Mouse (Mus musculus) liver, embryonic 12.5 days (tissue): Measurements from ENCODE around the gene Ogn. TPM values are rescaled to one million over a fixed set of nuclear protein-coding genes. Genes with fewer than 3 reads are reported as not detected.

Source experiments
- ATAC-seq: fragments of 200-750 bp; cut with Nextera tagmentation; 2 replicates; pipeline ENCODE4 v1.8.0; 2017; ENCODE audit warnings: moderate number of reproducible peaks, mild to moderate bottlenecking, moderate library complexity
- H3K27ac ChIP-seq: fragments of 300-500 bp; sonication (generic); 2 replicates; pipeline ENCODE4 v1.5.1; 2016; ENCODE audit warnings: mild to moderate bottlenecking
- H3K27me3 ChIP-seq: fragments of 300-500 bp; sonication (generic); replicated peaks from 2 replicates; pipeline ENCODE4 v1.6.1; 2016; ENCODE audit warnings: mild to moderate bottlenecking, moderate library complexity
- H3K36me3 ChIP-seq: fragments of 300-500 bp; sonication (generic); 2 replicates; pipeline ENCODE4 v1.6.1; 2016; ENCODE audit warnings: mild to moderate bottlenecking, moderate library complexity
- H3K4me1 ChIP-seq: fragments of 300-500 bp; sonication (generic); 2 replicates; pipeline ENCODE4 v1.6.1; 2016
- H3K4me2 ChIP-seq: fragments of 300-500 bp; sonication (generic); 2 replicates; pipeline ENCODE4 v1.6.1; 2016; ENCODE audit warnings: mild to moderate bottlenecking, moderate library complexity
- H3K4me3 ChIP-seq: fragments of 300-500 bp; sonication (generic); 2 replicates; pipeline ENCODE4 v1.5.1; 2016; ENCODE audit warnings: mild to moderate bottlenecking, moderate library complexity
- H3K9ac ChIP-seq: fragments of 300-500 bp; sonication (generic); 2 replicates; pipeline ENCODE4 v1.6.1; 2016; ENCODE audit warnings: mild to moderate bottlenecking, moderate library complexity
- H3K9me3 ChIP-seq: fragments of 300-500 bp; sonication (generic); replicated peaks from 2 replicates; pipeline ENCODE4 v1.6.1; 2016; ENCODE audit warnings: mild to moderate bottlenecking, moderate library complexity
- WGBS: fragments of 180-500 bp; shearing (Covaris S2); methylation state at CpG from one replicate; pipeline ENCODE4 v1.1.7; 2016; ENCODE audit not compliant: insufficient replicate concordance; 5-methylcytosine and 5-hydroxymethylcytosine counted together
- polyA plus RNA-seq: library from polyadenylated mRNA; unstranded; fragments of >200 nt; fragmentation: Nextera tagmentation; extraction: Ambion mirVana; gene quantifications from 2 replicates; pipeline ENCODE4 v1.2.1, GENCODE M21; 2016

The Ogn gene
- polyA plus RNA-seq, 1 experiment from 2014 or later = 2.0 TPM

DNA sequence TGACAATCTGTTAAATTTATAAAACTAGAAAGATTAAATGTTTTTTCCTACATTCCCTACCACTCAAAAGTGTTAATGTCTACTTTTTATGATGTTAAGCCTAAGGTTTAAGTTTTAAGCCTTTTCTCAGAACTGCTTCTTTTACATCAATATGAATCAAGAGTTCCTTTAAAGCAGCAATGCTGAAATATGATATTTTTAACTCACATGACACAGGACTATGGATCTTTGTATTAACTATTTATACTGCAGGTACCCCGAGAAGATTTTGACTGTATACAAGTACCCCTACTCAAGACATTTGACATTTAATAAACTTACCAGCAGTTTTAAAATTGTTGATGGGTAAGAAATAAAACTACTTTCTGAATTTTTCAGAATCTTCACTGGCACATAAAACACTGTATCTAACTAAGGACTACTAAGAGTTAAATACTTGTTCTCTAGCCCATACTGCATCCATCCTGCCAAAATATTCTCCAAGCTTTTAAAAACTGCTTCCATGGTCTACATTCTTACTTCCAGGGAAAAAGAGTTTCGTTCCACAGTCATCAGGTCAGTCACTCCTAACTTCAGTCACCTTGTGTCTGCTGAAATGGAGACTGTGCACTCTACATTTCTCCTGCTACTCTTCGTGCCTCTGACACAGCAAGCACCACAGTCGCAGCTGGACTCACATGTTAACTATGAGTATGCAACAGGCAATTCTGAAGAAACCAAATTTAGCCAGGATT lies 910 bp downstream of the Ogn start:
- Histone ChIP-seq H3K9me3 (no peaks in the 10 kb centered on the region), H3K27ac (no peak overlapping the region), H3K27me3 (no peaks in the 10 kb centered on the region), H3K4me3 (no peak overlapping the region), H3K9ac (no peak overlapping the region), H3K4me2 (no peak overlapping the region), H3K36me3 (no peaks in the 10 kb centered on the region; the same call in 1 of the 2 replicates), H3K4me1 (no peaks in the 10 kb centered on the region)
- ATAC-seq = no peak
- WGBS = 76% methylated on average over 4 of the region's 4 CpGs

DNA sequence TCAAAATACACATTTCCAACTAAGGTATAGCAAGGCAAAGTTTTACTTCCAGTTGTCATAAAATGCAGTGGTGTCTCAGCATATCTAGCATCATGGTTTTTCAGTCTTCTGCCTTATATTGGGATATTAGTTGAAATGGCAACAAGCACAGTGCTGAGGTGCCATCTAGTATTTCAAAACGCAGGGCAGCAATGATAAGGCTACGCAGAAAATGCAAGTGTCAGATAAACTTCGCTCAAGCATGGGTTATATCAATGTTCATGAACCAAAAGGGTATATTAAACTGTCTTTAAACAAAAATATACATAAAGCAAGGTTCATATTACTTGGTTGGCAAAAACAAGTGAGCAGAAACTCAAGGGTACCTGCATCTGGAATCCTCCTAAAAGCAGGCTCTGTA lies 9.2 kb downstream of the Ogn start:
- Histone ChIP-seq H3K9ac (0 out of 2 replicates have a peak overlapping the region, but pooled peaks have one; percentile 35), H3K9me3 (no peaks in the 10 kb centered on the region), H3K4me2 (peak overlapping the region; percentile 47), H3K27me3 (no peaks in the 10 kb centered on the region), H3K4me3 (no peak overlapping the region), H3K36me3 (no peaks in the 10 kb centered on the region), H3K4me1 (peaks cover 41% of the 10 kb centered on the region), H3K27ac (peak overlapping the region; percentile 71)
- 36% methylated on average over 3 of the region's 3 CpGs for WGBS
- peak; percentile 86 for ATAC-seq

DNA sequence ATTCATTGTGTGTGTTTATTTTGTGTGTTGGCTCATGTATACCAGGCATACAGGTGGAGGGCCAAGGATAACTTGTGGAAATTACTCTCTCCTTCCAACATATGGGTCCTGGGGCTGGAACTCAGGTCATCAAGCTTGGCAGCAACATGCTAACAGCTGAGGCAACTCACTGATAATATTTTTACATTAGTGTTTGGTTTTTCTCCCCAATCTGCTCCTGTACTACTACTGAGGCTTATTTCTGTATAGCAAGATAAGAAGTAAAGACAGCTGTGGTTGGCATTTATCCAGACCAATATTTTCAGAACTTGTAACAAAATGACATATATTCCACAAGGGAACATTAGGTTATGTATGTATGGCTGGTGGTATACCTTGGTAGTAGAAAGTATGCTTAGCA lies 10.5 kb downstream of the Ogn start:
- H3K36me3 ChIP-seq = no peaks in the 10 kb centered on the region
- H3K27me3 ChIP-seq = no peaks in the 10 kb centered on the region
- no peaks in the 10 kb centered on the region for H3K9me3 ChIP-seq
- H3K27ac ChIP-seq = 0 out of 2 replicates have a peak overlapping the region, but pooled peaks have one; percentile 11
- no peak overlapping the region for H3K4me3 ChIP-seq
- ATAC-seq = 0 out of 2 replicates have a peak, but pooled peaks have one; percentile 14
- no peak overlapping the region for H3K9ac ChIP-seq
- H3K4me1 ChIP-seq = peaks cover 41% of the 10 kb centered on the region
- no peak overlapping the region for H3K4me2 ChIP-seq

DNA sequence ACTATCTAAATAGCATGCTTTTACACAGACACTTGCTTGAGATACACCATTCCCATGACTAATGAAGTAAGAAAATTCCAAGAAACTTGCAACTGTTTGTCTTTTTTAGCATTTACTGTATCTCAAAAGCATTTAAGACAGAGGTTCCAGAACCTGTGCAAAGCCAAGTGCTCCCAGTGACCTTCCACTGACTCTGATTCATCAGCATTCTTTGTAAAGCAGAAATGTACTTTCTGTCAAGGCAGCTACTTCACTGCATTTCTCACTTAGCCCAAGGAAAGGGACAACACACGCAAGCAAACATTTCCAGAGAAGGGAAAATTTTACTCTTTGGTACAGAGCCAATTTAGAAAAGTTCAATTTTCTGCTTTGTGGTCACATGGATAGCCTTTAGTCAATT lies 15.4 kb downstream of the Ogn start:
- no peaks in the 10 kb centered on the region for H3K27me3 ChIP-seq
- H3K4me1 ChIP-seq = peaks cover 23% of the 10 kb centered on the region
- H3K36me3 ChIP-seq = no peaks in the 10 kb centered on the region
- H3K27ac ChIP-seq = no peak overlapping the region
- ATAC-seq = no peak
- WGBS = 82% methylated on average over 1 of the region's 1 CpGs
- no peaks in the 10 kb centered on the region for H3K9me3 ChIP-seq
- H3K9ac ChIP-seq = no peak overlapping the region
- no peak overlapping the region for H3K4me3 ChIP-seq
- H3K4me2 ChIP-seq = no peak overlapping the region

DNA sequence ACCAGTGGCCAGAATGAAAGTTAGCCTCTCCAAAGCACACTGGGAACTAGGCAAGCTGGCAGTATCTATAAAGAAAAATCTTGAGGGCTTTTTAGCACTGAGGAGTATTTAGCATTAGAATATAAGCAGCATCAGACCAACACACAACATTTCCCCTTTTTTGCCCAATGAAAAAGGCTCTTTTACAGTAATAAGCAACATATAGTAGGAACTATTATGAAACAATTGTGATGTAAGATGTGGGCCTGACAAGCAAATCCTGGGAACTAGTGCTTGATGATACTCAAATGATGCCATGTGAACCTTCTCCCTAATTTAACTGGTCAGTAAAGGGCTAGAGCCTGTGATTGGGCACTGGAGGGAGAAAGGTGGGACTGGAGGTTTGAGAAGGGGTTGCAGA lies 20.3 kb downstream of the Ogn start:
- ATAC-seq = no peak
- Histone ChIP-seq H3K27me3 (no peaks in the 10 kb centered on the region), H3K4me1 (0 out of 2 replicates have a peak, but pooled peaks cover 2% of the 10 kb centered on the region), H3K9ac (no peak overlapping the region), H3K36me3 (peaks cover 19% of the 10 kb centered on the region), H3K27ac (no peak overlapping the region), H3K4me3 (no peak overlapping the region), H3K4me2 (no peak overlapping the region), H3K9me3 (no peaks in the 10 kb centered on the region)

DNA sequence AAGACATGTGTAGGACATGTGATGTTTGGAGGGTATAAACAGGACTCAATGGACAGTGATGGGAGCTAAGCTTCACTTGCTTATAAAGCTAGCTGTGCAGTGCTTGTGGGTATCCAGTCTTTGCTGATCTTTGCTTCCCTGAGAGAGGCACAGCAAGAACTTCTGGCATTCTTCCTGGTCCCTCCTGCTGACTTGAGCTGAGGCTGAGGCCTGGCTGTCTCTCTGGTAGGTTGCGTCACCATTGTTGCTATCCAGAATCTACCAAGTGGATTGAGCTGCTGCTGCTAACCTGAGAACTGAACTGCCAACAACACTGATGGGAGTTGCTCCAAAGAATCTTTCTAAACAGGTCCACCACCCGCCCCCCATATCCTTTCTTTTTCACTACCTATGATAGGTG lies 21.2 kb downstream of the Ogn start:
- H3K4me2 ChIP-seq = no peak overlapping the region
- 0 out of 2 replicates have a peak, but pooled peaks cover 2% of the 10 kb centered on the region for H3K4me1 ChIP-seq
- H3K9ac ChIP-seq = no peak overlapping the region
- peaks cover 19% of the 10 kb centered on the region for H3K36me3 ChIP-seq
- WGBS = 80% methylated on average over 2 of the region's 2 CpGs
- no peak overlapping the region for H3K4me3 ChIP-seq
- no peak for ATAC-seq
- no peak overlapping the region for H3K27ac ChIP-seq
- no peaks in the 10 kb centered on the region for H3K9me3 ChIP-seq
- no peaks in the 10 kb centered on the region for H3K27me3 ChIP-seq

DNA sequence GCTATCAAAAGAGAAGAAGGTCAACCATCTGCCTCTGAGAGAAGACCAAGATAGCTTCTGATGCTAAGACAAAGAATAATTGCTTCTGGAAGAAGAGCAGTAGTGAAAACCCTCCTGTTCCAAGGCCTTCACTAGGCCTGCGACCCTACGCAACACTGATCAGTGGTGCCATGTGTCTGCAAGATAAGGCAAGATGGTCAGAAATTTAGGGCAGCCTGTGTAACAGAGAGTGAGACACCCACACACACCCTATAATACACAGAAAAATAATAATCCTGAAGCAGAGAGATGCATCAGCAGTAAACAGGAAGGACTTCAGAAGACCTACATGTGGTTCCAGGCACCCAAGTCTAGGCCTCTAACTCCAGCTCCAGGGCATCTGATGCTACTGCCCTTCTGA lies 32.1 kb downstream of the Ogn start:
- H3K27me3 ChIP-seq = no peaks in the 10 kb centered on the region
- H3K36me3 ChIP-seq = peaks cover 50% of the 10 kb centered on the region
- H3K9ac ChIP-seq = peak overlapping the region; percentile 30; the same call in 1 of the 2 replicates
- peak; percentile 98 for ATAC-seq
- H3K4me2 ChIP-seq = peak overlapping the region; percentile 15; the same call in 1 of the 2 replicates
- H3K27ac ChIP-seq = peak overlapping the region; percentile 80
- H3K4me1 ChIP-seq = peaks cover 29% of the 10 kb centered on the region
- H3K4me3 ChIP-seq = no peak overlapping the region
- WGBS = 38% methylated on average over 2 of the region's 2 CpGs
- H3K9me3 ChIP-seq = no peaks in the 10 kb centered on the region

DNA sequence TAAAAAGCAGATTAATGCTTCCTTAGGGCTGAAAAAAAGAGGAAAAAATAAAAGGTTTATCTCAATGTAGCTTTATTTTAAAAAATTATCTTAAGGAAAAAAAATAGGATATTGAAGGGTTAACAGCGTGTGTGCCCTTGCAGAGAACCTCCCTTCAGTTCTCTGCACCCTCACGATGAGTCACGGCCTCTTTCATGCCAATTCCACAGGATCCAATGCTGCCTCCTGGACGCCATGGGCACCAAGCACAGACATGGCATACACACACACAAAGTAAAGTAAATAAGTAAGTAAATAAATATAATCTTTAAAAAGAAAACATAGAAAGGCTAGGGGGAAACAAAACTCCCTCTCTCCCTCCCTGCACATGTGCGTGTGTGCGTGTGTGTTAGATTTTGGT lies 34.8 kb downstream of the Ogn start:
- no peak for ATAC-seq
- 86% methylated on average over 6 of the region's 6 CpGs for WGBS
- H3K27ac ChIP-seq = no peak overlapping the region
- no peak overlapping the region for H3K4me3 ChIP-seq
- peaks cover 27% of the 10 kb centered on the region for H3K4me1 ChIP-seq
- no peaks in the 10 kb centered on the region for H3K9me3 ChIP-seq
- no peak overlapping the region for H3K4me2 ChIP-seq
- no peak overlapping the region for H3K9ac ChIP-seq
- peaks cover 54% of the 10 kb centered on the region for H3K36me3 ChIP-seq
- H3K27me3 ChIP-seq = no peaks in the 10 kb centered on the region

DNA sequence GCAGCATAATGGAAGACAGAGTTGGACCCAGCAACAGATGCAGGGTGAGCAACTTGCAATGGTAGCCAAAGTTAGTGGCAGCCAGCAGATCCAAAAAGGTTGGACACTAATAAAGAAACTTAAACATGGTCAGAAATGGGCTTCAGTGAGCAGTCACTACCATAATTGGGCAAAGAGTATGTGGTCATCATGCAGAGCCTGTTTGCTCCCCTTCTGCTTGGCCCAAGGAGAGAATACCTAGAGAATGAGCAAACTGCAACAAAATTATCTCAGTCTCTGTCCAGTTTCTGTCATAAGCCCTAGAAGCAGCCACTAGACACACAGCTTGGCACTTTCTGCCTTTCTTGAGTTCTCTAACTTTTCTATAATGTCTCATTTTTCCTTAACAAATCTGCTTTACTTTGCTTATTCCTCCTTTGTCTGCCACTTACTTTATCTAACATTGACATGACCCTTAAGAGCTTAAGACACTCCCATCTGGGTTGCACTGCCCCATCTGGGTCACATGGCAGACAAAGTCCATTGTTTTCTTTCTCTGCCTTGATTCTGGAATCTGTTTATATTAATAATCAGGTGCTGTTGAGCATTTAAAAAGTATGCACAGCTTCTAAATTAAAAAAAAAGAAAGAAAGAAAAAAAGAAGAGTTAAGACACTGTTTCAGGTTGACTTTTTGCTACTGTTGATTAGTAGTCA lies 36.0 kb downstream of the Ogn start:
- no peak overlapping the region for H3K27ac ChIP-seq
- no peaks in the 10 kb centered on the region for H3K27me3 ChIP-seq
- H3K4me2 ChIP-seq = no peak overlapping the region
- peaks cover 25% of the 10 kb centered on the region for H3K4me1 ChIP-seq
- no peaks in the 10 kb centered on the region for H3K9me3 ChIP-seq
- no peak overlapping the region for H3K4me3 ChIP-seq
- no peak for ATAC-seq
- H3K9ac ChIP-seq = no peak overlapping the region
- H3K36me3 ChIP-seq = peaks cover 50% of the 10 kb centered on the region

DNA sequence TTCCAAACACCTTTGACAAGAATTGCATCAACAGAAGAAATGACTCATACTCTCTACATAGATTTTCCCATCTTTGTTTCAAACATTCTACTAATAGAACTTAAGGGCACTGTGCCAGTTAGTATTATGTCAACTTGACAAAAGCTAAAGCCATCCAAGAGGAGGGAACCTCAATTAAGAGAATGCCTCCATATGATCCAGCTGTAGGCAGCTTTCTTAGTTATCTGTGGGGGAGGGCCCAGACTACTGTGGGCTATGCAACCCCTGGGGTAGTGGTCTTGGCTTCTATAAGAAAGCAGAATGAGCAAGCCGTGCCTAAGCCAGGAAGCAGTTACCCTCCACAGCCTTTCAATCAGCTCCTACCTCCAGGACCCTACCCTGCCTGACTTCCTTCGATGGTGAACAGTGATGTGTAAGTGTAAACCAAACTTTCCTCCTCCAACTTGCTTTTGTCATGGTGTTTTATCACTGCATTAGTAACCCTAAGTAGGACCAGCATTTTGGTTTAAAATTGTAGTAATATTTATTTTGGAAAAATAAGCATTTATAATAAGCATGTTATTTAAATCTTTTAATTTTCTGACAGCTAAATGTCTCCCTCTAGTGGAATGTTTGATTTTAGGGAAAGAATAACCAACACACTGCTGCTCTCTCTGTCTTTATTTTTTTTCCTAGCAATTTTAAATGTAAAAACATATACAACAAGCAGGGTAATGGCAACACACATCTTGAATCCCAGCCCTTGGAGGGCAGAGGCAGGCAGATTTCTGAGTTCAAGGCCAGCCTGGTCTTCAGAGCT lies 37.1 kb downstream of the Ogn start:
- Histone ChIP-seq H3K4me3 (no peak overlapping the region), H3K4me1 (peaks cover 18% of the 10 kb centered on the region), H3K27me3 (no peaks in the 10 kb centered on the region), H3K36me3 (peaks cover 46% of the 10 kb centered on the region), H3K27ac (no peak overlapping the region), H3K9ac (no peak overlapping the region), H3K4me2 (no peak overlapping the region), H3K9me3 (no peaks in the 10 kb centered on the region)
- WGBS = 72% methylated on average over 2 of the region's 2 CpGs
- no peak for ATAC-seq

DNA sequence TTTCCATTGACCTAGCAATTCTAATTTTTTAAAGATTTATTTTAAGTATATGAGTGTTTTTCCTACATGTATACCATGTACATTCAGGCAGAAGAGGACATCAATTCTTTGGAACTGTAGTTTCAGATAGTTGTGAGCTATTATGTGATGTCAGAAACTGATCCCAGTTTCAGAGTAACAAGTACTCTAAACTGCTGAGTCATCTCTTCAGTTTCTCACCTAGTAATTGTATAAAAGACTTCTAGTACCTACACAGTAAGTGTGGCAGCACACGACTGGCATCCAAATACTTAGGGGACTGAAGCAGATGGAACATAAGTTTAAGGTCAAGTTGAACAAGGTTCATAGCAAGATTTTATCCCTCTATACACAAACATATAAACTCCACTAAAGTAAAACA lies 38.2 kb downstream of the Ogn start:
- H3K27ac ChIP-seq = no peak overlapping the region
- no peak for ATAC-seq
- H3K4me1 ChIP-seq = peaks cover 11% of the 10 kb centered on the region
- no peak overlapping the region for H3K4me2 ChIP-seq
- no peaks in the 10 kb centered on the region for H3K27me3 ChIP-seq
- no peak overlapping the region for H3K9ac ChIP-seq
- H3K9me3 ChIP-seq = no peaks in the 10 kb centered on the region
- H3K4me3 ChIP-seq = no peak overlapping the region
- peaks cover 47% of the 10 kb centered on the region for H3K36me3 ChIP-seq
- WGBS = 69% methylated on average over 1 of the region's 1 CpGs

DNA sequence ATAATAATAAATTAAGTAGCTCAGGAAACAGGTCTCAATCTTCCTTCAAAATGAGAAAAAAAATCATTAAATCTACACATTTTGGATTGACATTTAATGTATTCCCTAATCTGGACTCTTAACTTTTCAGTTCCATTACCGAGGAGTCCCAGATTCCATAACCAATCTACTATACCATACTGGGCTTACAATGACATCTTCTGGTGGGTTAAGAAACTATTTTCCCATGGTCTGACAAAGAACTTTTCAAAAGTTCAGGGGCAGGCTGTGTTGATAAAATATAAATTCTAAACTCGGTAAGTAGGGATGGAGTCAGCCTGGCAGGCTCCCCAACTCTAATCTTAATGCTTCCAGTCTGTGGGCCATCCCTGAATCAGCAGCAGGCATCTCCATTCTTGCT lies 43.3 kb downstream of the Ogn start:
- peak overlapping the region; percentile 83 for H3K4me3 ChIP-seq
- H3K9me3 ChIP-seq = no peaks in the 10 kb centered on the region
- peaks cover 26% of the 10 kb centered on the region for H3K4me1 ChIP-seq
- WGBS = 43% methylated on average over 2 of the region's 2 CpGs
- no peak for ATAC-seq
- H3K4me2 ChIP-seq = peak overlapping the region; percentile 77
- no peaks in the 10 kb centered on the region for H3K27me3 ChIP-seq
- H3K36me3 ChIP-seq = peaks cover 33% of the 10 kb centered on the region
- H3K27ac ChIP-seq = 0 out of 2 replicates have a peak overlapping the region, but pooled peaks have one; percentile 14
- H3K9ac ChIP-seq = peak overlapping the region; percentile 84
